Mouse (Mus musculus): Measurements from ENCODE around the gene Slc39a13. TPM values are rescaled to one million over a fixed set of nuclear protein-coding genes. Genes with fewer than 3 reads are reported as not detected.
"Not testable (repeated sequence)": the region's sequence is repeated elsewhere in the genome, so short reads cannot be mapped to it uniquely, and the experiment has no call there.

Gene Slc39a13
- polyA plus RNA-seq, 1 experiment from 2014 or later = 64.8 TPM

GRCm38 (mm10) chr2:91113852-91114251 is 43.6 kb upstream of the Slc39a13 start:
- DNase-seq (ENCODE audit: low spot score) (no peak), ATAC-seq (ENCODE audit: low read depth) (no peak)
- peaks cover 4% of the 10 kb centered on the region; the same call in 1 of the 2 replicates for H3K4me1 ChIP-seq (ENCODE audit: control insufficient read depth, insufficient read depth, low read length)
- H3K4me2 ChIP-seq (ENCODE audit: low read depth, low read length) = no peak overlapping the region
- H3K27ac ChIP-seq (replicated peaks; ENCODE audit: low read depth, low read length) = no peak overlapping the region
- H3K4me3 ChIP-seq (ENCODE audit: low read depth, low read length) = no peak overlapping the region
- no peak overlapping the region for H3K9ac ChIP-seq (ENCODE audit: low read depth, low read length)
- H3K27me3 ChIP-seq (replicated peaks; ENCODE audit: control insufficient read depth, insufficient read depth, low read length) = no peaks in the 10 kb centered on the region
- no peaks in the 10 kb centered on the region for H3K36me3 ChIP-seq (ENCODE audit: control insufficient read depth, insufficient read depth, low read length)
- H3K9me3 ChIP-seq (ENCODE audit: control insufficient read depth, low read length) = no peaks in the 10 kb centered on the region
- 73% methylated on average over 6 of the region's 6 CpGs for WGBS

DNA sequence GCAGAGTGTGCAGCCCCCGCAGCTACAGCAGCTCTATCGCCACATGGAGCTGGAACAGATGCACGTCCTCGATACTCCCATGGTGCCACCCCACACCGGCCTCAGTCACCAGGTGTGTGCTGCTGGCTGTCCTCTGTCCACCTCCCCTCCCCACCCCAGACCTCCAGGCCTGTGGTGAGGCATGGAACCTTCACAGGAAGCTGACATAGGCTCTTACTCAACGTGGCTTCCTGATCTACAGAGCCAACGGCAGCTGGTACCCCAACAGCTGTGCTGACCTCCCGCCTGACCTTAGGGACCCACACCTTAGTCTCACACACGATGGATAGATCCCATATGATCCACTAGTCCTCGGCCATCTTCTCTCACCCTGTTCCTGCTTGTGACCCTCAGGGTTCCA is 43.1 kb upstream of the Slc39a13 start:
- no peaks in the 10 kb centered on the region for H3K27me3 ChIP-seq (replicated peaks; ENCODE audit: control insufficient read depth, insufficient read depth, low read length)
- ATAC-seq (ENCODE audit: low read depth) = no peak
- no peak overlapping the region for H3K9ac ChIP-seq (ENCODE audit: low read depth, low read length)
- WGBS = 71% methylated on average over 10 of the region's 10 CpGs
- peaks cover 4% of the 10 kb centered on the region; the same call in 1 of the 2 replicates for H3K4me1 ChIP-seq (ENCODE audit: control insufficient read depth, insufficient read depth, low read length)
- no peaks in the 10 kb centered on the region for H3K9me3 ChIP-seq (ENCODE audit: control insufficient read depth, low read length)
- no peaks in the 10 kb centered on the region for H3K36me3 ChIP-seq (ENCODE audit: control insufficient read depth, insufficient read depth, low read length)
- H3K4me2 ChIP-seq (ENCODE audit: low read depth, low read length) = no peak overlapping the region
- H3K4me3 ChIP-seq (ENCODE audit: low read depth, low read length) = no peak overlapping the region
- H3K27ac ChIP-seq (replicated peaks; ENCODE audit: low read depth, low read length) = no peak overlapping the region
- no peak for DNase-seq (ENCODE audit: low spot score)

- peak; percentile 21 for DNase-seq (ENCODE audit: low spot score)
- H3K4me3 ChIP-seq (ENCODE audit: low read depth, low read length) = no peak overlapping the region
- no peak overlapping the region for H3K4me2 ChIP-seq (ENCODE audit: low read depth, low read length)
- no peaks in the 10 kb centered on the region for H3K27me3 ChIP-seq (replicated peaks; ENCODE audit: control insufficient read depth, insufficient read depth, low read length)
- 33% methylated on average over 4 of the region's 4 CpGs for WGBS
- H3K9ac ChIP-seq (ENCODE audit: low read depth, low read length) = no peak overlapping the region
- ATAC-seq (ENCODE audit: low read depth) = no peak
- H3K4me1 ChIP-seq (ENCODE audit: control insufficient read depth, insufficient read depth, low read length) = peaks cover 4% of the 10 kb centered on the region; the same call in 1 of the 2 replicates
- H3K27ac ChIP-seq (replicated peaks; ENCODE audit: low read depth, low read length) = no peak overlapping the region
- no peaks in the 10 kb centered on the region for H3K36me3 ChIP-seq (ENCODE audit: control insufficient read depth, insufficient read depth, low read length)
- no peaks in the 10 kb centered on the region for H3K9me3 ChIP-seq (ENCODE audit: control insufficient read depth, low read length)
Observed at GRCm38 (mm10) chr2:91112491-91112890, 42.3 kb upstream of the Slc39a13 start.

DNA sequence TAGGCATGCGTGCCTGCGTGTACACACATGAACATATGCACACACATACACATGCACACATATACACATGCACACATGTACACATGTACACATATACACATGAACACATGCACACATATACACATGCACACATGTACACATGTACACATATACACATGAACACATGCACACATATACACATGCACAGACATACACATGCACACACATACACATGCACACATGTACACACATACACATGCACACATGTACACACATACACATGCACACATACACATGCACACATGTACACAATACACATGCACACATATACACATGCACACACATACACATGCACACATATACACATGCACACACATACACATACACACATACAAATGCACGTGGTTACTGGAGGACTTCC is 41.6 kb upstream of the Slc39a13 start:
- not testable (repeated sequence) for H3K36me3 ChIP-seq (ENCODE audit: control insufficient read depth, insufficient read depth, low read length); H3K27ac ChIP-seq (replicated peaks; ENCODE audit: low read depth, low read length); H3K4me1 ChIP-seq (ENCODE audit: control insufficient read depth, insufficient read depth, low read length); H3K27me3 ChIP-seq (replicated peaks; ENCODE audit: control insufficient read depth, insufficient read depth, low read length); H3K9me3 ChIP-seq (ENCODE audit: control insufficient read depth, low read length); DNase-seq (ENCODE audit: low spot score); H3K9ac ChIP-seq (ENCODE audit: low read depth, low read length); H3K4me2 ChIP-seq (ENCODE audit: low read depth, low read length); ATAC-seq (ENCODE audit: low read depth); H3K4me3 ChIP-seq (ENCODE audit: low read depth, low read length)
- WGBS = 86% methylated on average over 3 of the region's 3 CpGs

- no peak overlapping the region for H3K9ac ChIP-seq (ENCODE audit: low read depth, low read length)
- H3K9me3 ChIP-seq (ENCODE audit: control insufficient read depth, low read length) = no peaks in the 10 kb centered on the region
- H3K27ac ChIP-seq (replicated peaks; ENCODE audit: low read depth, low read length) = no peak overlapping the region
- H3K27me3 ChIP-seq (replicated peaks; ENCODE audit: control insufficient read depth, insufficient read depth, low read length) = no peaks in the 10 kb centered on the region
- peaks cover 2% of the 10 kb centered on the region; the same call in 1 of the 2 replicates for H3K4me1 ChIP-seq (ENCODE audit: control insufficient read depth, insufficient read depth, low read length)
- no peak overlapping the region for H3K4me3 ChIP-seq (ENCODE audit: low read depth, low read length)
- ATAC-seq (ENCODE audit: low read depth) = no peak
- 73% methylated on average over 6 of the region's 6 CpGs for WGBS
- no peak overlapping the region for H3K4me2 ChIP-seq (ENCODE audit: low read depth, low read length)
- no peaks in the 10 kb centered on the region for H3K36me3 ChIP-seq (ENCODE audit: control insufficient read depth, insufficient read depth, low read length)
- no peak for DNase-seq (ENCODE audit: low spot score)
Observed at GRCm38 (mm10) chr2:91110429-91110828, 40.2 kb upstream of the Slc39a13 start.

GRCm38 (mm10) chr2:91109807-91110385 is 39.7 kb upstream of the Slc39a13 start:
- ATAC-seq (ENCODE audit: low read depth) (no peak), DNase-seq (ENCODE audit: low spot score) (no peak)
- Histone ChIP-seq H3K4me1 (ENCODE audit: control insufficient read depth, insufficient read depth, low read length) (no peaks in the 10 kb centered on the region), H3K36me3 (ENCODE audit: control insufficient read depth, insufficient read depth, low read length) (no peaks in the 10 kb centered on the region), H3K9me3 (ENCODE audit: control insufficient read depth, low read length) (no peaks in the 10 kb centered on the region), H3K27me3 (replicated peaks; ENCODE audit: control insufficient read depth, insufficient read depth, low read length) (no peaks in the 10 kb centered on the region), H3K9ac (ENCODE audit: low read depth, low read length) (no peak overlapping the region), H3K4me2 (ENCODE audit: low read depth, low read length) (no peak overlapping the region), H3K4me3 (ENCODE audit: low read depth, low read length) (no peak overlapping the region), H3K27ac (replicated peaks; ENCODE audit: low read depth, low read length) (no peak overlapping the region)
- WGBS = 89% methylated on average over 5 of the region's 5 CpGs

GRCm38 (mm10) chr2:91109241-91109640 is 39.0 kb upstream of the Slc39a13 start:
- Histone ChIP-seq H3K4me2 (ENCODE audit: low read depth, low read length) (no peak overlapping the region), H3K27ac (replicated peaks; ENCODE audit: low read depth, low read length) (no peak overlapping the region), H3K27me3 (replicated peaks; ENCODE audit: control insufficient read depth, insufficient read depth, low read length) (no peaks in the 10 kb centered on the region), H3K9ac (ENCODE audit: low read depth, low read length) (no peak overlapping the region), H3K4me1 (ENCODE audit: control insufficient read depth, insufficient read depth, low read length) (no peaks in the 10 kb centered on the region), H3K4me3 (ENCODE audit: low read depth, low read length) (no peak overlapping the region), H3K36me3 (ENCODE audit: control insufficient read depth, insufficient read depth, low read length) (no peaks in the 10 kb centered on the region), H3K9me3 (ENCODE audit: control insufficient read depth, low read length) (no peaks in the 10 kb centered on the region)
- ATAC-seq (ENCODE audit: low read depth) = no peak
- 83% methylated on average over 5 of the region's 5 CpGs for WGBS
- DNase-seq (ENCODE audit: low spot score) = no peak

- H3K27me3 ChIP-seq (replicated peaks; ENCODE audit: control insufficient read depth, insufficient read depth, low read length) = no peaks in the 10 kb centered on the region
- 88% methylated on average over 3 of the region's 3 CpGs for WGBS
- ATAC-seq (ENCODE audit: low read depth) (no peak), DNase-seq (ENCODE audit: low spot score) (no peak)
- no peaks in the 10 kb centered on the region for H3K4me1 ChIP-seq (ENCODE audit: control insufficient read depth, insufficient read depth, low read length)
- no peak overlapping the region for H3K27ac ChIP-seq (replicated peaks; ENCODE audit: low read depth, low read length)
- no peak overlapping the region for H3K4me3 ChIP-seq (ENCODE audit: low read depth, low read length)
- H3K9me3 ChIP-seq (ENCODE audit: control insufficient read depth, low read length) = no peaks in the 10 kb centered on the region
- no peak overlapping the region for H3K4me2 ChIP-seq (ENCODE audit: low read depth, low read length)
- H3K9ac ChIP-seq (ENCODE audit: low read depth, low read length) = no peak overlapping the region
- H3K36me3 ChIP-seq (ENCODE audit: control insufficient read depth, insufficient read depth, low read length) = no peaks in the 10 kb centered on the region
Observed at GRCm38 (mm10) chr2:91108156-91108555, 37.9 kb upstream of the Slc39a13 start.

DNA sequence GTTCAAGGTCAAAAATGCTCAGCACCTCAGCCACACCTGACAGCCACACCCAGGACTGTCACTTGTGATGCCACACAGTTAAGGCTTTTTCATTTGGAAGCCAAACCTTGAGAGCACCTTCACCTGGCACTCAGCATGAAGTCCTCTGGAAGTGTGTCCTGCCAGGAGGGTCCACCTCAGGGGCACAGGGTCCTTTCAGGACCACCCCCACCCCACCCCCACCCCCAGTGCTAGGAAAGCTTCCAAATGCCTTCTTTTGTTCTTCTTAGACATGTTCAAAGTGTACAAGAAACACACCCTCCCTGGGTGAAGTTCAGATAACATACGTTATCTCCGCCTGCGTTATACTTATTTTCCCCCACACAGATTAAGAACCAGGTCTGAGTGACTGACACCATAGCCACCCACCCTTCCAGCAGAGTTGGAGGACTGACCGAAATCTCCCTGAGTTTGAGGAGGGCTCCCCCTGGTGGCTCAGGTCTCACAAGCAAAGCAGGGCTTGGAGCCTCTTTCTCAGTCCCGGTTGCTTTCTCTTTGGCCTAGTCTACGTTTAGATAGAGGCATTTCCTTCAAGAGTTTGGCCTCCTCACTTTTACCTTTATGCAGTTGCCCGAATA is 31.0 kb upstream of the Slc39a13 start:
- H3K4me3 ChIP-seq (ENCODE audit: low read depth, low read length) = no peak overlapping the region
- WGBS = 9% methylated on average over 7 of the region's 7 CpGs

More for the DNA sequence above, 31.0 kb upstream of the Slc39a13 start:
- peak overlapping the region; percentile 51; the same call in 1 of the 2 replicates for H3K9ac ChIP-seq (ENCODE audit: low read depth, low read length)
- DNase-seq (ENCODE audit: low spot score) (peak; percentile 93), ATAC-seq (ENCODE audit: low read depth) (peak; percentile 95)
- no peaks in the 10 kb centered on the region for H3K27me3 ChIP-seq (replicated peaks; ENCODE audit: control insufficient read depth, insufficient read depth, low read length)
- H3K27ac ChIP-seq (replicated peaks; ENCODE audit: low read depth, low read length) = no peak overlapping the region
- H3K4me1 ChIP-seq (ENCODE audit: control insufficient read depth, insufficient read depth, low read length) = no peaks in the 10 kb centered on the region
- no peaks in the 10 kb centered on the region for H3K9me3 ChIP-seq (ENCODE audit: control insufficient read depth, low read length)
- H3K36me3 ChIP-seq (ENCODE audit: control insufficient read depth, insufficient read depth, low read length) = no peaks in the 10 kb centered on the region
- no peak overlapping the region for H3K4me2 ChIP-seq (ENCODE audit: low read depth, low read length)

Data from embryonic facial prominence, embryonic 14.5 days (tissue).